Mouse (Mus musculus) brain, embryonic 14.5 days (tissue): ENCODE data around the gene Canx.

ENCODE experiments used
- CTCF ChIP-seq: fragments of 200-500 bp; IDR thresholded peaks from 2 replicates; pipeline ENCODE4 v1.5.1; 2012; ENCODE audit warnings: inconsistent platforms, mild to moderate bottlenecking, moderate library complexity, borderline replicate concordance; ENCODE audit not compliant: insufficient read depth, insufficient read length; ENCODE audit errors: extremely low read depth
- POLR2A ChIP-seq: fragments of 200-500 bp; IDR thresholded peaks from 2 replicates; pipeline ENCODE4 v1.6.1; 2012; ENCODE audit warnings: mild to moderate bottlenecking, inconsistent platforms, borderline replicate concordance; ENCODE audit not compliant: poor library complexity, insufficient read depth, insufficient read length, severe bottlenecking; ENCODE audit errors: extremely low read depth

DNA sequence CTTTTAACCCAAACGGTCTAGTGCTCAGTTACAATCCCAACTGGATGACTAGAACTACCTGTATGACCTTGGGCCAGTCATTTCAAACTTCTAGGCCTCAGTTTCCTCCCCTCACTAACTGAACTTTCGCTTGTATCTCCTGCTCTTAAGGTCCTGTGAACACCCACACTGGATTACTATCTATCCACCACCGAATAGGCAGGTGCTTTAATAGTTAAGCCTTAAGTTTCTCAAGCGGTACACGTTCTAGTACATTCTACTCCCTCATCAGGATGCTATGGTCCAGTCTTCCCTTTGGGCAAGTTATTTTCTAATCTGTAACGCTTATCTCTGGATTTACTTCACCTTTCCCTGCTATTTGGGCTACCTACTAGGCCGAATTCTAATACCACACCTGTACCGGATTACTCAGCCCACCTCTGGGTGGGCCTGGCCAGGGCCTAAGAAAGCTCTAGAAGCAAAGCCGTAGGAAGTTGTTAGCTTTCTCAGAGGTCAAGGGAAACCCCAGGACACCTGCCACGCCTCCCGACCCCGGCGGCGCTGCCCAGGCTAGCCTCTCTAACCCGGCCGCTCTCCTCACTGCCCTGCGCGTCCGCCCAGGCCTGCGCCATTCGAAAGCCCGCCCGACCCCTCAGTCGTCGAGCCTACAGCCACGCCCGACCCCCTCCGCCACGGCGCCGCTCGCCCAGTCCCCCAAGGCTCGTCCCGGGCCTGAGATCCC is 562 bp downstream of the Canx start:
- no peak for TF ChIP-seq CTCF
- no peak for TF ChIP-seq POLR2A
